Mouse (Mus musculus) midbrain, postnatal 0 days (tissue): ENCODE measurements around the gene Fam20c. TPM values are rescaled to one million over a fixed set of nuclear protein-coding genes. Genes with fewer than 3 reads are reported as not detected.

ENCODE experiments used
- ATAC-seq: fragments of 200-750 bp; cut with Nextera tagmentation; 2 replicates; pipeline ENCODE4 v1.8.0; 2017; ENCODE audit warnings: moderate number of reproducible peaks, mild to moderate bottlenecking, moderate TSS enrichment, moderate library complexity; ENCODE audit not compliant: low FRiP score
- DNase-seq: peaks from one replicate; pipeline ENCODE4 v3.0.0-alpha.2; 2015; ENCODE audit warnings: low spot score
- H3K27ac ChIP-seq: fragments of 300-500 bp; sonication (generic); 2 replicates; pipeline ENCODE4 v1.5.1; 2014; ENCODE audit warnings: low read depth, mild to moderate bottlenecking, low read length, mixed read lengths
- H3K27me3 ChIP-seq: fragments of 300-500 bp; sonication (generic); 2 replicates; pipeline ENCODE4 v1.6.1; 2014; ENCODE audit warnings: low read length, control low read depth, mixed read lengths; ENCODE audit not compliant: insufficient read depth
- H3K36me3 ChIP-seq: fragments of 300-500 bp; sonication (generic); 2 replicates; pipeline ENCODE4 v1.6.1; 2014; ENCODE audit warnings: low read length, control low read depth, mixed read lengths; ENCODE audit not compliant: insufficient read depth
- H3K4me1 ChIP-seq: fragments of 300-500 bp; sonication (generic); 2 replicates; pipeline ENCODE4 v1.6.1; 2014; ENCODE audit warnings: mild to moderate bottlenecking, control low read depth, antibody characterized with exemption, low read length, mixed read lengths; ENCODE audit not compliant: insufficient read depth
- H3K4me2 ChIP-seq: fragments of 300-500 bp; sonication (generic); 2 replicates; pipeline ENCODE4 v1.6.1; 2014; ENCODE audit warnings: low read depth, mild to moderate bottlenecking, low read length, mixed read lengths; ENCODE audit not compliant: poor library complexity, severe bottlenecking
- H3K4me3 ChIP-seq: fragments of 300-500 bp; sonication (generic); 2 replicates; pipeline ENCODE4 v1.5.1; 2014; ENCODE audit warnings: low read depth, mild to moderate bottlenecking, low read length, moderate library complexity
- H3K9ac ChIP-seq: fragments of 300-500 bp; sonication (generic); replicated peaks from 2 replicates; pipeline ENCODE4 v1.6.1; 2014; ENCODE audit warnings: mild to moderate bottlenecking, low read length, moderate library complexity, mixed read lengths; ENCODE audit not compliant: poor library complexity, severe bottlenecking
- H3K9me3 ChIP-seq: fragments of 300-500 bp; sonication (generic); 2 replicates; pipeline ENCODE4 v1.6.1; 2016; ENCODE audit warnings: low read length, control low read depth
- CTCF ChIP-seq: IDR thresholded peaks from 2 replicates; pipeline ENCODE4 v1.5.1; 2016; ENCODE audit warnings: antibody characterized with exemption, mild to moderate bottlenecking
- WGBS: fragments of 180-500 bp; shearing (Covaris S2); extraction: QIAGEN DNeasy Blood & Tissue Kit; methylation state at CpG from one replicate; pipeline ENCODE4 v1.1.7; 2014; 5-methylcytosine and 5-hydroxymethylcytosine counted together
- polyA plus RNA-seq: library from polyadenylated mRNA; unstranded; fragments of >200 nt; fragmentation: Nextera tagmentation; extraction: Ambion mirVana; gene quantifications from 2 replicates; pipeline ENCODE4 v1.2.1, GENCODE M21; 2015
- total RNA-seq: library from RNA; depleted of rRNA; stranded (reverse); fragments of >200 nt; gene quantifications from 2 replicates; pipeline ENCODE4 v1.2.3, GENCODE M21; 2014

The Fam20c gene
- total and polyA plus RNA-seq, 2 experiments from 2014 or later: 51.6 to 106 TPM

- no peak overlapping the region for H3K27ac ChIP-seq
- peaks cover 34% of the 10 kb centered on the region for H3K36me3 ChIP-seq
- peak overlapping the region; percentile 96; the same call in 1 of the 2 replicates for H3K9ac ChIP-seq
- peak overlapping the region; percentile 83 for H3K4me3 ChIP-seq
- no peaks in the 10 kb centered on the region for H3K9me3 ChIP-seq
- TF ChIP-seq CTCF: no peak
- WGBS: 93% methylated on average over 12 of the region's 12 CpGs
- DNase-seq (no peak), ATAC-seq (no peak)
- H3K4me2 ChIP-seq: peak overlapping the region; percentile 90
- H3K27me3 ChIP-seq: no peaks in the 10 kb centered on the region
- peaks cover 36% of the 10 kb centered on the region; the same call in 1 of the 2 replicates for H3K4me1 ChIP-seq
These were observed 3.3 kb downstream of the Fam20c start for GRCm38 (mm10) chr5:138757616-138758015.

- Histone ChIP-seq H3K9me3 (no peaks in the 10 kb centered on the region), H3K4me1 (peaks cover 32% of the 10 kb centered on the region; the same call in 1 of the 2 replicates), H3K27me3 (no peaks in the 10 kb centered on the region), H3K9ac (no peak overlapping the region), H3K4me2 (peak overlapping the region; percentile 24), H3K27ac (no peak overlapping the region), H3K36me3 (peaks cover 40% of the 10 kb centered on the region), H3K4me3 (no peak overlapping the region)
- DNase-seq: no peak
- WGBS: 73% methylated on average over 3 of the region's 3 CpGs
- TF ChIP-seq CTCF: no peak
- no peak for ATAC-seq
These were observed 4.2 kb downstream of the Fam20c start for GRCm38 (mm10) chr5:138758533-138758932.

- 15% methylated on average over 5 of the region's 5 CpGs for WGBS
- ATAC-seq: no peak
- TF ChIP-seq CTCF: no peak
- Histone ChIP-seq H3K4me3 (no peak overlapping the region), H3K9ac (no peak overlapping the region), H3K4me1 (peaks cover 29% of the 10 kb centered on the region; the same call in 1 of the 2 replicates), H3K27ac (no peak overlapping the region), H3K4me2 (no peak overlapping the region), H3K9me3 (no peaks in the 10 kb centered on the region), H3K27me3 (no peaks in the 10 kb centered on the region), H3K36me3 (peaks cover 52% of the 10 kb centered on the region)
- no peak for DNase-seq
These were observed 7.6 kb downstream of the Fam20c start for GRCm38 (mm10) chr5:138761836-138762334.

- DNase-seq (no peak), ATAC-seq (no peak)
- Histone ChIP-seq H3K4me2 (no peak overlapping the region), H3K36me3 (peaks cover 56% of the 10 kb centered on the region), H3K9ac (no peak overlapping the region), H3K9me3 (no peaks in the 10 kb centered on the region), H3K4me1 (peaks cover 26% of the 10 kb centered on the region; the same call in 1 of the 2 replicates), H3K4me3 (no peak overlapping the region), H3K27ac (no peak overlapping the region), H3K27me3 (no peaks in the 10 kb centered on the region)
- WGBS: 86% methylated on average over 4 of the region's 4 CpGs
- no peak for TF ChIP-seq CTCF
These were observed 8.0 kb downstream of the Fam20c start for GRCm38 (mm10) chr5:138762361-138762760.

GRCm38 (mm10) chr5:138764601-138765000 is 10.3 kb downstream of the Fam20c start:
- TF ChIP-seq CTCF: no peak
- Histone ChIP-seq H3K9me3 (no peaks in the 10 kb centered on the region), H3K27ac (no peak overlapping the region), H3K9ac (no peak overlapping the region), H3K36me3 (peaks cover 61% of the 10 kb centered on the region), H3K4me3 (no peak overlapping the region), H3K4me1 (peaks cover 12% of the 10 kb centered on the region; the same call in 1 of the 2 replicates), H3K4me2 (no peak overlapping the region), H3K27me3 (no peaks in the 10 kb centered on the region)
- 83% methylated on average over 8 of the region's 8 CpGs for WGBS
- no peak for DNase-seq
- ATAC-seq: no peak

GRCm38 (mm10) chr5:138767650-138768049 is 13.3 kb downstream of the Fam20c start:
- TF ChIP-seq CTCF: no peak
- 80% methylated on average over 11 of the region's 11 CpGs for WGBS
- Histone ChIP-seq H3K9ac (no peak overlapping the region), H3K9me3 (no peaks in the 10 kb centered on the region), H3K27me3 (no peaks in the 10 kb centered on the region), H3K36me3 (peaks cover 56% of the 10 kb centered on the region), H3K4me2 (no peak overlapping the region), H3K4me1 (no peaks in the 10 kb centered on the region), H3K4me3 (no peak overlapping the region), H3K27ac (no peak overlapping the region)
- ATAC-seq (no peak), DNase-seq (no peak)
